Mouse (Mus musculus): Measurements from ENCODE around the gene Tiam1. TPM values are rescaled to one million over a fixed set of nuclear protein-coding genes. Genes with fewer than 3 reads are reported as not detected.
"Not testable (repeated sequence)": the region's sequence is repeated elsewhere in the genome, so short reads cannot be mapped to it uniquely, and the experiment has no call there.

Gene Tiam1
- total RNA-seq, 2 experiments from 2014 or later = 67.9 to 73.4 TPM

- no peak for DNase-seq (ENCODE audit: low spot score in 2 of 2)
Observed at GRCm38 (mm10) chr16:90116637-90117182, 26.9 kb downstream of the Tiam1 start.

DNA sequence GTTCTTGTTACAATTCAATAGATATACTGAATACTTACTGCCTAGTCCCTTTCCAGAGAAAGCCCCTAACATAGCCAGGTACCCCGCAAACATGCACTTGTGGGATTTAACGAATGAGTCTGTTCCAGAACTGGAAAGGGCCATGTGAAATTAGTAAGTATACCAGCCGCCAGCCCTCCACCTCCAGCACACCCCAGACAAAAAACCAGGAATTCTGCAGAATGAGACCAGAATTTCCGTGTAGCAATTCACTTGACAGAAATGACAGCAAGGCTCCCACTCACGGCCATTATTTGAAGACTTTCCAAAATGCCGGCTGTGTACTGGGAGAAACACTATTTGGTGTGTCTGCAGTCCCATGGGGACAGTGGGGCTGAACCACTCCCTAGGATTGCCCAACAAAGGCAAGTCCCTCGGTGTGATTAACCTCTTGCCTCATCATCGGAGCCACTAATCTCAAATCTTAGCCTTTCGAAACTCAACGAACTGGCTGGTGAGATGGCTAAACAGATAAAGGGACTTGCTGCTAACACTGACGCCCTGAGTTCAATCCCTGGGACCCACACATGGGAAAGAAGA, 30.9 kb downstream of the Tiam1 start:
- no peak for DNase-seq (ENCODE audit: low spot score in 2 of 2)

GRCm38 (mm10) chr16:90109500-90109899, 34.1 kb downstream of the Tiam1 start:
- no peak for DNase-seq (ENCODE audit: low spot score in 2 of 2)

DNA sequence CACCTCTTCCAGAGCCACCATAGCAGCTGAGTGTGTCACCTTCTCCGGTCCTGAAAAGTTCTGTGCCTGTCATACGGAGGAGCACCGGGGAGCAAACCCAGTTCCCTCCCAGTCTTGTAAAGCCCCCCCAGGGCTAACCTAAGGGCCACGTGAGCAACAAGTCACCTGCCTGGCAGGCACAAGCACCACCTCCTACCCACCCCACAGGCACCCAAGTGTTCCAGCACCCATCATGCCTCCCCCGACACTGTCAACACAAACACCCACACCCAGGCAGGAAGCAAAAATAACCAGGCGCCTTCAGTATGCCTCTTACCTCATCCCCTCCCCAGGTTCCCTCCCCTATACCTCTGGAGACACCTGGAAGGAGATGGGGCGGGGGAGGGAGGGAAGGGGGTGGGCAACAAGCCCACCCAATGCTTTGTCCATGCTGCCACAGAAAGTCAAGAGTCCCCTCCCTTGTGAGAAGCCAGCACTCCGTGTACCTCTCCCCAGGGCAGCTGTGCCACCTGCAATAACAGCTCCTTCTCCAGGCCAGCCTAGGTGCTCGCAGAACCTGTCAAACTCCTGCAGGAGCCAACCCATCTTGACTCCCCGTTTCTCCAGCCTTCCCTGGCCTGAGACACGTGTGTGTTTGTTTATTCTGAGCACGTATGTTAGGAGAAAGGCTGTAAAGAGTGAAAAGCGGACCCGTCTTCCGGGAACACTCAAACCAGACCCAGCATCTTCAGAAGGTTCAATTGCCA, 38.7 kb downstream of the Tiam1 start:
- no peak for DNase-seq (ENCODE audit: low spot score in 2 of 2)

DNA sequence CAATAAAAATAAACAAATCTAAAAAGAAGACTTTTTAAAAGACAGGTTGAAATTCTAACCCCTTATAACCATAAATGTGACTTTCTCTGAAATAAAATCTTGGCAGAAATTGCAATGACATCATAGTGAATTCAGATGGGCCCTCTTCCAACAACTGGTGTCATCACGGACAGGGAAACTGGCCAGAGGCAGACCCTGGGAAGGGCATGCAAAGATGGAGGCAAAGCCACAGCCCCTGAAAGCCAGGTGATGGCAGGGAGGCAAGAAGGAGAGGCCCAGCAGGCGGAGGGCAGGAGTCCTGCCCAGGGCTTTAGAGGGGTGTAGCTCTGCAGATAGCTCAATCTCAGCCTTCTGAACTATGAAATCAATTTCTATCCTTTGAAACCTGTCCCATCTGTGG, 39.8 kb downstream of the Tiam1 start:
- no peak for DNase-seq (ENCODE audit: low spot score in 2 of 2)

DNA sequence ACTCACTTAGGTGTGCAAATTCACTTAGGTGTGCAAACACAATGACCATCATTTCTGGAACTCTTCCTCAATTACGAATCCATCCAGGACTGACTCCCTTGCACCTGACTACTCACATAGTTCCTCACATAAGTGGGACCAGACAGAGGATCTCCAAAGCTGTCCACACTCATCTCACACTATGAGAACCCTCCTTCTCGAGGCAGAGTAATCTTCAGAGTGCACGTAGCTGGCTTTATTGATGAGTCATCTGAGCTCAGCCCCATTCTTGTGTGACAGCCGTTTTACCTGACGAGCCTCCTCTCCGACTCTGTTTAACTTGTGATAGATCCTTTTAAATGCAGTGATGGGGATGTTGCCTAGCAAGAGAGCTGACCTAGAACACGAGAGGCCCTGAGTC, 41.0 kb downstream of the Tiam1 start:
- no peak for DNase-seq (ENCODE audit: low spot score in 2 of 2)

DNA sequence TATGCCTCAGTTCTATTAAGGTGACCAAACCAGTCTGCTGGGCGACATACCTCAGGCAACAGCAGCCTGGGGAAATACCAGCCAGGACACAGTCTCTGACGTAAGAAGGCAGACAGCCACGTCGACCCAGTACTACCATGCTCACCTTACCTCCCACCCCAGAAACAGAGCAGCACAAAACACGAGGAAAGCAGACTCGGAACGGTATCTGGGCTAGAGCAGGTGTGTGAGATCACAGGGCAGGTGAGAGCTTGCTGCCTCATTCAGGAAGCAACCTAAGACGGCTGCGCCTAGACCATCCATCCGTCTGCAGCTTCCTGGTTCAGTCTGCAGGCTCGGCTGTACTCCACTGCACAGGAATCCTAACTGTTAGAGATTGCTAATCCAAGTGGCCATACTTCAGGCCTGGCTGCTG, 45.4 kb downstream of the Tiam1 start:
- DNase-seq (ENCODE audit: low spot score in 2 of 2) = no peak

- DNase-seq (ENCODE audit: low spot score in 2 of 2) = no peak
Observed at GRCm38 (mm10) chr16:90097769-90098168, 45.8 kb downstream of the Tiam1 start.

GRCm38 (mm10) chr16:90096011-90096410, 47.6 kb downstream of the Tiam1 start:
- no peak for DNase-seq (ENCODE audit: low spot score in 2 of 2)

DNA sequence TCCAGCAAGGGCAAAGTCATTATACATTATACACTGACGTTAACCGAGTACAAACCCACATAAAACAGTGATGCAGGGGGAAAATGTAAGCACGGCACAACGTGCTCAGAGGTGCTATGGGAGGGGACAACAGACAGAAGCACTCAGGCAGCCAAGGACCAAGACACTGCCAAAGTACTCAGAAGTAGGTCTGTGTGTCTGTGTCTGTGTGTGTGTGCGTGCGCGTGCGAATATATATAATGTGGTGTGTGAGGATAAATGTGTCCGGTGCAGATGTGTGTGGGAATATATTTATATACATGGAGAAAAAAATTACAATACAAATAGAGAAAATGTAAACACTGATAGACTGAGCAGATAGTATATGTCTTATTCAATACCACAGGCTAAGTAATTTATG, 50.6 kb downstream of the Tiam1 start:
- no peak for DNase-seq (ENCODE audit: low spot score in 2 of 2)

DNA sequence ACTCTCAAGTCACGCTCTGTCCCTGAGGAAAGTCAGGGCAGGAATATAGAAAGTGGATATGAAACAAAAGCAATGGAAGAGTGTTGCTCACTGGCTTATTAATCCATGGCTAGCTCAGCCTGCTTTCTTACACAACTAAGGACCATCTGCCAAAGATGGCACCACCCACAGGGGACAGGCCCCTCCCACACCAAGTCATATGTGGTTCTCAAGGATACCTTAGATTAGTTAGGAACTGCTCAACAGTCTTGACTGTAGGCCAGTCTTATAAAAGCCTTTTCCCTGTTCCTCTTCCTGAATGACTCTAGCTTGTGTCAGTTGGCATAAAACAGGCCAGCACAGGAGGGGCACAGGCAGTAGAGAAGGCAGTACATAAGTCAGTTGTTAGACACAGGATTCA, 51.7 kb downstream of the Tiam1 start:
- no peak for DNase-seq (ENCODE audit: low spot score in 2 of 2)

GRCm38 (mm10) chr16:90091112-90091720, 52.4 kb downstream of the Tiam1 start:
- no peak for DNase-seq (ENCODE audit: low spot score in 2 of 2)

DNA sequence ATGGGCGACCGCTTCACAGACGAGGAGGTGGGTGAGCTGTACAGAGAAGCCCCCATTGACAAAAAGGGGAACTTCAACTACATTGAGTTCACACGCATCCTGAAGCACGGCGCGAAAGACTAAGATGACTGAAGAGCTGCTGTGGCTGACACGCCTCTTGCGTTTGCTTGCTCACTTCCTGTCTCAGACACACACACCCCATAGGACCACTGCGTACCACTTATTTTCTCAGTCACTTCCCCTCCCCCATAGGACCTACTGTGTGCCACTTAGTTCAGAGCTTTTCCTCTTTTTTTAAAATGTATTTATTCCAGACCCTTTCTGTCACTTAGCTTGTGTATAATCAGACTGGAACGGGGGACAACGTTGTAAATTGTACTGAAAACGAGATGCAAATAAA, 53.2 kb downstream of the Tiam1 start:
- no peak for DNase-seq (ENCODE audit: low spot score in 2 of 2)

- DNase-seq (ENCODE audit: low spot score in 2 of 2) = no peak
Observed at GRCm38 (mm10) chr16:90087256-90087655, 56.3 kb downstream of the Tiam1 start.

- no peak for DNase-seq (ENCODE audit: low spot score in 2 of 2)
Observed at GRCm38 (mm10) chr16:90086111-90086510, 57.5 kb downstream of the Tiam1 start.

DNA sequence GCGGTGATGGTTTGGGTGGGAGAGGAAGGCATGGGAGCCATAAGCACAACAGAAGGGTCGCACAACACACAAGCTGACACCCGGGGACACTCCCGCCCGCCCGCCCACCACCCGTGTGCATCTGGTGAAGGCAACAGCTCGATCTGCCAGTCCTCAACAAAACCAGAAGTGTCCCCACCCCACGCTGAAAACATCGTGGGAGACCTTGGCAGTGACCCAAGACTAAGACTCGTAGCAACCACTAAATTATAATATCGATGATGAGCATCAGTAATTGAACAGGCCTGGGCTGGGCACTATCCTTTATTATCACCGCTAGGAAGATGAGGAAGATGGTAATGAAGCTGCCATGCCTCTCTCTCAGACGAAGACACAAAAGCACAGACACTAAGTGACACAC, 58.0 kb downstream of the Tiam1 start:
- DNase-seq (ENCODE audit: low spot score in 2 of 2) = no peak

GRCm38 (mm10) chr16:90081125-90081524, 62.4 kb downstream of the Tiam1 start:
- DNase-seq (ENCODE audit: low spot score in 2 of 2) = no peak

DNA sequence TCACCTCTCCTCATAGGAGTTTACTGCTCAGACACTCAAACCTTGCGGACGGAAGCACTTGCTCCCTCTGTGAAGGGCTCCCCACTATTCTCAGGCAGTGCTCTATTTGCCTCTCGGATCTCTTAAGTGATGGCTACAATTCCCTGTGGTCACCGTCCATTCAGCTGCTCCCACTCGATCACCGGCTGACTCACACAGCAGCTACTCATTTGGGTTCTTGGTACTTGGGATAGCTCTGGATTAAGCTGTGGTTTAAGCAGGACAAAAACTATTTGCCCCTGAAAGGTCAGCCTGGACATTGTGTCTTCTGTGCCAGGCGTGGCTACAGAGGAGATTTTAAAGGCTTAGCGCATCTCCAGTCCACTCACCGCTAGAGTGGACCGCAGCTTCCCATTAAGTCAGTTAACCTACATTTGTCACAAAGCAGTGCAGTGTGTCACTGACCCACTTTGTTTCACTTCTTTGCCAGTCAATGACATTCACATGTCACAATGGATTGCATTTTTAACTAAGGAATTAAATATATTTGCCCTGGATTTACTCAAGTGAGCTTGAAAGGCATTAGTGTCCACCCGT, 64.7 kb downstream of the Tiam1 start:
- no peak for DNase-seq (ENCODE audit: low spot score in 2 of 2)

DNA sequence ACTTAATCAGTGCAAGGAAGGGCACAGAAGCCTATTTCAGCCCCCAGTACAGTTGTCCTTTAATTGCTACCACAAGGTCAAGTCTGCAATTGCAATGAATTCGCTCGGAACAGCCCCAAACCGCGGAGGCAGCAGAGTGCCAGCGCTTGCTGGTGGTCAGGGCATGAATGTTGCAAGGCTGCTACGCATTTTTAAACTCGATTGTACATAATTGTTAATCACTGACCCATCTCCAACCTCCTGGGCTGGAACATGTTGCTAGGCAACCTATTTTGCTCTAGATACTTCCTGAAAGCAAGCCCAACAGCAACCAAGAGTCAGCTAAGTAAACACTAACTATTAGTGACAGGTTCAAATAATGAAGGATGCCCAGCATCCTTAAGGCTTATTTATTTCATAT, 70.1 kb downstream of the Tiam1 start:
- no peak for DNase-seq (ENCODE audit: low spot score in 2 of 2)

GRCm38 (mm10) chr16:90072651-90073050, 70.9 kb downstream of the Tiam1 start:
- no peak for DNase-seq (ENCODE audit: low spot score in 2 of 2)

GRCm38 (mm10) chr16:90071125-90071524, 72.4 kb downstream of the Tiam1 start:
- not testable (repeated sequence) for DNase-seq (ENCODE audit: low spot score in 2 of 2)

GRCm38 (mm10) chr16:90070104-90070503, 73.5 kb downstream of the Tiam1 start:
- DNase-seq (ENCODE audit: low spot score in 2 of 2) = no peak

Data from adrenal gland, postnatal 4 days (tissue).